Mouse (Mus musculus) cerebellum, adult 2 months (tissue): ENCODE results near the gene Mprip.

Experiments used
- CTCF ChIP-seq: fragments of 200-500 bp; IDR thresholded peaks from 2 replicates; pipeline ENCODE4 v1.5.1; 2011; ENCODE audit warnings: low read depth, mild to moderate bottlenecking, control low read depth, low read length, moderate library complexity, borderline replicate concordance; ENCODE audit not compliant: insufficient read depth
- POLR2A ChIP-seq: fragments of 200-500 bp; IDR thresholded peaks from 2 replicates; pipeline ENCODE4 v1.6.1; 2011; ENCODE audit warnings: low read length, control low read depth, borderline replicate concordance; ENCODE audit not compliant: insufficient read depth

GRCm38 (mm10) chr11:59635821-59636694 is 25.0 kb upstream of the Mprip start:
- TF ChIP-seq CTCF (no peak), POLR2A (no peak)
